Mouse (Mus musculus): Measurements from ENCODE around the gene Ube2u. TPM values are rescaled to one million over a fixed set of nuclear protein-coding genes. Genes with fewer than 3 reads are reported as not detected.
A peak's percentile ranks its signal among the peaks of the same experiment; 100 is the strongest.

Ube2u gene
- polyA plus RNA-seq, 1 experiment from 2014 or later = 0.13 TPM

DNA sequence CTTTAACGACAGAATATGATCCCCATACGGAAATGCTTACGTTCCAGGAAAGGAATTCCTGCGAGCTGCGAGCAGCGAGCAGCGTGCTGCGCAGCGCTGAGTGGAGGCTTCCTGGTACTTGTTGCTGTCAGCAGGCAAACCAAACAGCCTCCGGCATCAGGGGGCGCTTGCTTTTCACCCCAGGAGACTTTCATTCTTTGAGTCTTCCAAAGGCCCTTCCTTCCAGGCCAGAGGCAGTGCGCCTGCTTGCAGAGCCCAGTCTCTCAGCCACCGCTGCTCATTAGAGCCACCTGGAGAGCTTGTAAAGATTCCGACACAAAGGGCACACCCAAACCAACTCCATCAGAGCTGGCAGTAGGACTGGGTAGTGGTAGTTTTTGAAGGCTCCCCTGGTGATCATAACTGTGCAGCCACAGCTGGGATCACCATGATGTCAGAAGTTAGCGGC, 48.9 kb downstream of the Ube2u start:
- no peaks in the 10 kb centered on the region for H3K36me3 ChIP-seq (ENCODE audit: control insufficient read depth, insufficient read depth, low read length)
- no peak overlapping the region for H3K27ac ChIP-seq (ENCODE audit: low read depth, low read length)
- H3K9ac ChIP-seq (replicated peaks; ENCODE audit: low read depth, low read length) = no peak overlapping the region
- H3K4me1 ChIP-seq (ENCODE audit: control insufficient read depth, insufficient read depth, low read length) = peaks cover 5% of the 10 kb centered on the region; the same call in 1 of the 2 replicates
- H3K27me3 ChIP-seq (ENCODE audit: control insufficient read depth, insufficient read depth, low read length) = peaks cover 10% of the 10 kb centered on the region
- WGBS = 7% methylated on average over 15 of the region's 15 CpGs
- no peaks in the 10 kb centered on the region for H3K9me3 ChIP-seq (ENCODE audit: control insufficient read depth, low read length)
- H3K4me2 ChIP-seq (ENCODE audit: low read depth, low read length) = 0 out of 2 replicates have a peak overlapping the region, but pooled peaks have one; percentile 26
- ATAC-seq (ENCODE audit: low read depth) = peak; percentile 56; the same call in 1 of the 2 replicates
- H3K4me3 ChIP-seq (ENCODE audit: low read depth, low read length) = 0 out of 2 replicates have a peak overlapping the region, but pooled peaks have one; percentile 3

DNA sequence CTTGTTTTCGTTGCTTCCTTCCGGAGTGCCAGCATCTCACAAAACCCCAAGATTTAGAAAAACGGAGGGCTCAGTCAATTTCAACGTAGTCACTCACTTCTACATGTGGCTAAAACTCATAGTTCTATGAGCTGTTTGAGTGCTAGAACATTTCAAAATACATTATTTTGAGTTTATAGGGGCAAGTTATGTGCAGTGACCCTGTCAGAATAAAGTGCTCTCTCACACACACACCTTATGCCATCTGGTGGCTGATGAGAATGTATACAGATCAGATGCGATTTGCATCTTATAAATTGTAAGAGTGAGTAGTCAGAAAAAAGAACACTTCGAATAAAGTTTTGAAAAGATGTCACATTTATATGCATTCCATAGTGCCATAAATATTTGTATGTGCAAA, 55.0 kb downstream of the Ube2u start:
- no peak for ATAC-seq (ENCODE audit: low read depth)
- Histone ChIP-seq H3K4me1 (ENCODE audit: control insufficient read depth, insufficient read depth, low read length) (no peaks in the 10 kb centered on the region), H3K4me2 (ENCODE audit: low read depth, low read length) (no peak overlapping the region), H3K9ac (replicated peaks; ENCODE audit: low read depth, low read length) (no peak overlapping the region), H3K9me3 (ENCODE audit: control insufficient read depth, low read length) (no peaks in the 10 kb centered on the region), H3K4me3 (ENCODE audit: low read depth, low read length) (no peak overlapping the region), H3K27ac (ENCODE audit: low read depth, low read length) (no peak overlapping the region), H3K27me3 (ENCODE audit: control insufficient read depth, insufficient read depth, low read length) (no peaks in the 10 kb centered on the region; the same call in 1 of the 2 replicates), H3K36me3 (ENCODE audit: control insufficient read depth, insufficient read depth, low read length) (no peaks in the 10 kb centered on the region)
- WGBS = 84% methylated on average over 6 of the region's 6 CpGs

DNA sequence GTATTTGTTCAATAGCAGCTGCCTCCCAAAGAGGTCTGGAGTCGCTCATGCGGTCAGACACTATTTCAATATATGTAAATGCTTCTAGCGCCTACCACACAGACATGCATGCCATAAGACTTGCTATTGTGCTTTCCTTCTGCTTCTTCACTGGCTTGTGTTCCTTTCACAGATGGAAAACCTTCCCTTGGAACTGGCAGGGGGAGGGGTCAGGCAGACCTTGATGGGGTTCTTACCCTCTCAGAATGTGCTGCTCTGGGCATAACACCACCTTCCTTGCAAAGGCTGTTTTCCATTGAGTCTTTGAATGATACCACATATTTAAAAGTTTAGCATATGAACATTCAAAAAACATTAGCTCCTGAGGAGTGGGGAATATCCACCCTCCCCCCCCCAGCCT, 56.3 kb downstream of the Ube2u start:
- ATAC-seq (ENCODE audit: low read depth) = no peak
- Histone ChIP-seq H3K9ac (replicated peaks; ENCODE audit: low read depth, low read length) (no peak overlapping the region), H3K9me3 (ENCODE audit: control insufficient read depth, low read length) (no peaks in the 10 kb centered on the region), H3K27ac (ENCODE audit: low read depth, low read length) (no peak overlapping the region), H3K4me2 (ENCODE audit: low read depth, low read length) (no peak overlapping the region), H3K4me1 (ENCODE audit: control insufficient read depth, insufficient read depth, low read length) (no peaks in the 10 kb centered on the region), H3K4me3 (ENCODE audit: low read depth, low read length) (no peak overlapping the region), H3K36me3 (ENCODE audit: control insufficient read depth, insufficient read depth, low read length) (no peaks in the 10 kb centered on the region), H3K27me3 (ENCODE audit: control insufficient read depth, insufficient read depth, low read length) (no peaks in the 10 kb centered on the region)
- 19% methylated on average over 3 of the region's 3 CpGs for WGBS

DNA sequence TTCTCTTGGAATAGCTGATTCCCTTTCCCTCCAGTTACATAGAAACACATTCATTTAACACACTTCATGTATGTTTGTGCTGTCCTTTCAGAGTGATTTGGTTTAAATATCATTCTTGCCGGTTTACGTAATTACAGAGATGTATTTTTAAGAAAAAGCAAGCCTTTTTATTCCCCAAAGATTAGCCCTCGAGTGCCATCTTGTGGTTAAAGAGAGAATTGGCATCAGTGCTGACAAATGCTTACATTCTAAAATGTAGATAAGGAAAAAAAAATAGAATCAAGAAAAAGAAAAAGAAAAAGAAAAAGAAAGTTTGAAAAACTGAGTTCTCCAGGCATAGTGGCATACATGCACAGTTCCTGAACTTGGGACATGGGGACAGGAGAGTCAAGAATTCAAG, 59.2 kb downstream of the Ube2u start:
- H3K4me2 ChIP-seq (ENCODE audit: low read depth, low read length) = no peak overlapping the region
- no peaks in the 10 kb centered on the region for H3K9me3 ChIP-seq (ENCODE audit: control insufficient read depth, low read length)
- H3K36me3 ChIP-seq (ENCODE audit: control insufficient read depth, insufficient read depth, low read length) = no peaks in the 10 kb centered on the region
- H3K4me1 ChIP-seq (ENCODE audit: control insufficient read depth, insufficient read depth, low read length) = no peaks in the 10 kb centered on the region
- ATAC-seq (ENCODE audit: low read depth) = no peak
- H3K4me3 ChIP-seq (ENCODE audit: low read depth, low read length) = no peak overlapping the region
- WGBS = 3% methylated on average over 3 of the region's 3 CpGs
- H3K27me3 ChIP-seq (ENCODE audit: control insufficient read depth, insufficient read depth, low read length) = no peaks in the 10 kb centered on the region
- no peak overlapping the region for H3K27ac ChIP-seq (ENCODE audit: low read depth, low read length)
- H3K9ac ChIP-seq (replicated peaks; ENCODE audit: low read depth, low read length) = no peak overlapping the region

DNA sequence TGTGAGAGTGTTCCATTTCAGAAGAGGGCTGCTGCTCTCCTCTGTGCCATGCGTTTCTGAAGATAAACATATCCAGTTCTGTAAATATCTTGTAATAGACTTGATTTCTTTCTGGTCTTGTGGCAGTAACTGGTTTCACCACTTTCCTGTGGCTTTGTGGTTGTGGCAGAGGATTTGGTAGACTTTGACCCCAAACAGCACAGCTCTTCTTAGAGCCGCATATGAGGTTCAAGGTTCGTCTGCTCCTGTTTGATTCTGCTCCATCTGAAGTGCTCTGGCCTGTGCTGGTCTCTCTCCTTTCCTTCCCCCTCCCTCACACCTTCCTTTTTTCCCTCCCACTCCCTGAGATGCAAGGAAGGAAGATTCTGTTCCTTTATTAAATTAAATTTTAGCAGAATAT, 60.8 kb downstream of the Ube2u start:
- no peak for ATAC-seq (ENCODE audit: low read depth)
- Histone ChIP-seq H3K4me1 (ENCODE audit: control insufficient read depth, insufficient read depth, low read length) (no peaks in the 10 kb centered on the region), H3K4me2 (ENCODE audit: low read depth, low read length) (no peak overlapping the region), H3K27ac (ENCODE audit: low read depth, low read length) (no peak overlapping the region), H3K9me3 (ENCODE audit: control insufficient read depth, low read length) (no peaks in the 10 kb centered on the region), H3K27me3 (ENCODE audit: control insufficient read depth, insufficient read depth, low read length) (no peaks in the 10 kb centered on the region), H3K9ac (replicated peaks; ENCODE audit: low read depth, low read length) (no peak overlapping the region), H3K36me3 (ENCODE audit: control insufficient read depth, insufficient read depth, low read length) (no peaks in the 10 kb centered on the region), H3K4me3 (ENCODE audit: low read depth, low read length) (no peak overlapping the region)
- WGBS = 90% methylated on average over 3 of the region's 3 CpGs

DNA sequence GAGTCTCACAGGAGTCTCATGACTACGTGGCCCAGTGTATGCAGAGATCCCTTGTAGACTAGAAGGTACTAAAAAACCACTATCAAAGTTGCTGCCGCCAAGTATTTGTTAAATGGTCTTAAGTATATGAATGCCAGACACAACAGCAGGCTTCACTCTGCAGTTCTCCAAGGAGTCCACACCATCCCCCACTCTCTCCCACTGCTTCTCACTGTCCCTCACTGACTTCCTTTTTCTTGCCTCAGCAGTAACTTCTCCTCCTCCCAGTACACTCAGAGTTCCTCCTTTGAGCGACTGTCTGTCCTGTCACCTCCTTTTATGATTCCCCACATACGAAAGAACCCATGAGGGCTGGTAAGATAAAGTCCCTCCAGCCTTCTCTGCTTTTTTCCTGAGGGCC, 69.3 kb downstream of the Ube2u start:
- H3K4me2 ChIP-seq (ENCODE audit: low read depth, low read length) = no peak overlapping the region
- no peak overlapping the region for H3K4me3 ChIP-seq (ENCODE audit: low read depth, low read length)
- no peak overlapping the region for H3K9ac ChIP-seq (replicated peaks; ENCODE audit: low read depth, low read length)
- no peaks in the 10 kb centered on the region for H3K9me3 ChIP-seq (ENCODE audit: control insufficient read depth, low read length)
- H3K4me1 ChIP-seq (ENCODE audit: control insufficient read depth, insufficient read depth, low read length) = no peaks in the 10 kb centered on the region
- H3K36me3 ChIP-seq (ENCODE audit: control insufficient read depth, insufficient read depth, low read length) = no peaks in the 10 kb centered on the region
- H3K27ac ChIP-seq (ENCODE audit: low read depth, low read length) = no peak overlapping the region
- 66% methylated on average over 4 of the region's 4 CpGs for WGBS
- ATAC-seq (ENCODE audit: low read depth) = no peak
- H3K27me3 ChIP-seq (ENCODE audit: control insufficient read depth, insufficient read depth, low read length) = no peaks in the 10 kb centered on the region

DNA sequence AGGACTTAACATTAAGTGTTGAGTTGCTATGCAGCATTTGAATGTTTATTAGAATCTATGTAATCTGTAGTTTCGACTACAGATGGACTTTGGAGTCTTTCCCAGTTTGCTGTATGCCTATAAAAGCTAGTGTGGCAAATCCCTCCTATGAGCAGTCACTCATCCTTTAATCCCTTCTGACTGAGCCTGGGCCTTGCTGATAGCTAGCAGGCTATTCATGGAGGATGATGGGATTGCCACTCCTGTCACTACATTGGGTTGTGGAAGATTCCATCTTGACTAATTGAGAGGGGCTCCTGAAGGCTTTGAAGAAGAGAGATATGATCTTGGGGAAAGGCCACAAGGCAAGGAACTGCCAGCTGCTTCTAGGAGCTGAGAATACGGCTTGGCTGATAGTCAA, 74.6 kb downstream of the Ube2u start:
- Histone ChIP-seq H3K9ac (replicated peaks; ENCODE audit: low read depth, low read length) (no peak overlapping the region), H3K9me3 (ENCODE audit: control insufficient read depth, low read length) (no peaks in the 10 kb centered on the region), H3K4me3 (ENCODE audit: low read depth, low read length) (no peak overlapping the region), H3K4me1 (ENCODE audit: control insufficient read depth, insufficient read depth, low read length) (no peaks in the 10 kb centered on the region), H3K27me3 (ENCODE audit: control insufficient read depth, insufficient read depth, low read length) (no peaks in the 10 kb centered on the region), H3K27ac (ENCODE audit: low read depth, low read length) (no peak overlapping the region), H3K36me3 (ENCODE audit: control insufficient read depth, insufficient read depth, low read length) (no peaks in the 10 kb centered on the region), H3K4me2 (ENCODE audit: low read depth, low read length) (no peak overlapping the region)
- no peak for ATAC-seq (ENCODE audit: low read depth)
- WGBS = 89% methylated on average over 2 of the region's 2 CpGs

DNA sequence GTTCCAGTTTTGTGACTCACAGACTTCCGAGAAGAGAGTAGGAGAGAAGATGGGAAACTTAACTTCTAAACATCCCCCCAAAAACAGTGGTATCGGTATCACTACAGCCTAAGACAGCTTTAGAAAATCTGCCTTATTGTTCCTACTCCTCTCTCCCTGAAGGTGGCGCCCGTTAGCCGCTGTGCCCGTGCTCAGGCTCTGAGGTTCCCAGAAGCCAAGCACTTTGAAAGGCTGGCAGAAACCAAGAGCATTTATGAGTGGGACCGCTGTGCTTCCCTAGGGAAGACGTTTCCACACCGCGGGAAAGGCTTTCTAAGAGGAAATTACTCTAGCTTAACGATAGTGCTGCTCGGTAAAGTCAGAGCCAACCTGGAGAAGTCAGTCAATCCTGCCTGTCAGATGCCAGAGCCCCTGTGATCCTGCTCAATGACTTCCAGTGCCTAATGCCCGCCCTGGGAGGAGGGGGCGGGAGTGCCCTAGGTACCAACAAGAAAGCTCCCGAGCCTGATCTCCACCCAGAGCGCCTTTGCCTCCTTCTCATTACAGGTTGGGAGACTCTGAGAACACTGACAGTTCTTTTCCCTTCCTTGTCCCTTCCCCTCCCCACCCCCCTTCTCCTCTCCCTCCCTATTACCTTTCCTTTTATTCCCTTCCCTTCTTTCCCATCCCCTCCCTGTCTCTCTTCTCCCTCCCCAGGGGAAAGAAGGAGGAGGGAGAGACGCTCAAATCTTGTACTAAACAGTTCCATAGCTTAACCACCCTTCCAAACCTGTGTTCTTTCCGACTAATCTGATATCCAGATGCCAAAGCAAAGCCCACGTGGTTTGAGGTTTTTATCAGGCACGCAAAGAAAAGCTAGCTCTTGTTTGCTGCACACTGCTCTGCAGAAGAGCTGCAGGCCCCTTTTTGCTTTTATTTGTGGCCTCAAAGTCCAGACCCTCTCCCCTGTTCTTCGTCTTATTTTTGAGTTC, 109.9 kb downstream of the Ube2u start:
- Histone ChIP-seq H3K4me1 (ENCODE audit: control insufficient read depth, insufficient read depth, low read length) (0 out of 2 replicates have a peak, but pooled peaks cover 4% of the 10 kb centered on the region), H3K36me3 (ENCODE audit: control insufficient read depth, insufficient read depth, low read length) (no peaks in the 10 kb centered on the region), H3K9me3 (ENCODE audit: control insufficient read depth, low read length) (no peaks in the 10 kb centered on the region), H3K27me3 (ENCODE audit: control insufficient read depth, insufficient read depth, low read length) (no peaks in the 10 kb centered on the region), H3K4me2 (ENCODE audit: low read depth, low read length) (peak overlapping the region; percentile 52), H3K4me3 (ENCODE audit: low read depth, low read length) (peak overlapping the region; percentile 22), H3K9ac (replicated peaks; ENCODE audit: low read depth, low read length) (0 out of 2 replicates have a peak overlapping the region, but pooled peaks have one; percentile 13), H3K27ac (ENCODE audit: low read depth, low read length) (0 out of 2 replicates have a peak overlapping the region, but pooled peaks have one; percentile 3)
- WGBS = 5% methylated on average over 21 of the region's 21 CpGs
- peak; percentile 95 for ATAC-seq (ENCODE audit: low read depth)

DNA sequence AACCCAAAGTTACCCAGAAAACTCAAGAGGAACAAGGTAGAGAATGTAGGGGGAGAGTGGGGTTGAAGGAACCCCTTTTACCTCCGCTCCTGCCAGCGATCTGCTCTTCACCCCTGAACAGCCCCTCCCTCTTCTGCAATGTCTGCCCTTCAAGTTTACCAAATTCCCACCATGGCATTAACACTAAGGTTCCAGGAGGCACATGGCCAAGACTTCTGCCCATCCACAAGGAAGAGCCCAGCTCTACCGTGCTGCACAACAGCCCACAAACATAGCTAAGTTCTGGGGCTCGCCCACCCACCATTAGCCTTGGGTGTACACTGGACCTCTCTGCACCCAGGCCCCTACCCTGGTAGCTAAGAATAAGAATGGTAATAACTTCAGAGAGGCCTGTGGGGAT, 117.1 kb downstream of the Ube2u start:
- Histone ChIP-seq H3K9ac (replicated peaks; ENCODE audit: low read depth, low read length) (no peak overlapping the region), H3K4me1 (ENCODE audit: control insufficient read depth, insufficient read depth, low read length) (no peaks in the 10 kb centered on the region), H3K9me3 (ENCODE audit: control insufficient read depth, low read length) (no peaks in the 10 kb centered on the region), H3K36me3 (ENCODE audit: control insufficient read depth, insufficient read depth, low read length) (no peaks in the 10 kb centered on the region), H3K4me2 (ENCODE audit: low read depth, low read length) (no peak overlapping the region), H3K27me3 (ENCODE audit: control insufficient read depth, insufficient read depth, low read length) (no peaks in the 10 kb centered on the region), H3K27ac (ENCODE audit: low read depth, low read length) (no peak overlapping the region), H3K4me3 (ENCODE audit: low read depth, low read length) (no peak overlapping the region)
- ATAC-seq (ENCODE audit: low read depth) = no peak; the same call in 1 of the 2 replicates
- 91% methylated on average over 4 of the region's 4 CpGs for WGBS

Data from neural tube, embryonic 14.5 days (tissue).